Mouse (Mus musculus) forebrain, embryonic 13.5 days (tissue): Measurements from ENCODE around the gene Ube2r2. TPM values are rescaled to one million over a fixed set of nuclear protein-coding genes. Genes with fewer than 3 reads are reported as not detected.

ENCODE experiments used
- polyA plus RNA-seq: library from polyadenylated mRNA; unstranded; fragments of >200 nt; fragmentation: Nextera tagmentation; extraction: Ambion mirVana; gene quantifications from 2 replicates; pipeline ENCODE4 v1.2.1, GENCODE M21; 2015

Gene Ube2r2
- polyA plus RNA-seq, 1 experiment from 2014 or later = 73.2 TPM

Other genes with a start within 250 kb of the Ube2r2 start
- gene Spink4, start 215.7 kb upstream of the Ube2r2 start, polyA plus RNA-seq = not detected in 2 replicates
- gene Bag1, start 187.4 kb upstream of the Ube2r2 start, polyA plus RNA-seq = 185 and 207 TPM in 2 replicates
- gene Chmp5, start 187.3 kb upstream of the Ube2r2 start, polyA plus RNA-seq = 169 and 179 TPM in 2 replicates
- 96.9 and 106 TPM in 2 replicates for gene Nfx1, start 164.8 kb upstream of the Ube2r2 start, polyA plus RNA-seq
- not detected in 2 replicates for gene Aqp7, start 87.6 kb upstream of the Ube2r2 start, polyA plus RNA-seq
- 0.10 TPM in 1 of 2 replicates, not detected in the other for gene Aqp3, start 37.6 kb upstream of the Ube2r2 start, polyA plus RNA-seq
- 24.2 and 28.7 TPM in 2 replicates for gene Nol6, start 11.3 kb upstream of the Ube2r2 start, polyA plus RNA-seq
- 56.6 and 59.0 TPM in 2 replicates for gene Ubap2, start 139.4 kb downstream of the Ube2r2 start, polyA plus RNA-seq
- gene Dcaf12, start 179.1 kb downstream of the Ube2r2 start, polyA plus RNA-seq = 75.1 and 79.3 TPM in 2 replicates
- gene Ubap1, start 213.3 kb downstream of the Ube2r2 start, polyA plus RNA-seq = 67.2 and 69.1 TPM in 2 replicates